Mouse (Mus musculus): ENCODE measurements around the gene Arhgef6. TPM values are rescaled to one million over a fixed set of nuclear protein-coding genes. Genes with fewer than 3 reads are reported as not detected.

Arhgef6 gene
- total RNA-seq, 2 experiments from 2014 or later = 25.8 to 47.8 TPM

DNA sequence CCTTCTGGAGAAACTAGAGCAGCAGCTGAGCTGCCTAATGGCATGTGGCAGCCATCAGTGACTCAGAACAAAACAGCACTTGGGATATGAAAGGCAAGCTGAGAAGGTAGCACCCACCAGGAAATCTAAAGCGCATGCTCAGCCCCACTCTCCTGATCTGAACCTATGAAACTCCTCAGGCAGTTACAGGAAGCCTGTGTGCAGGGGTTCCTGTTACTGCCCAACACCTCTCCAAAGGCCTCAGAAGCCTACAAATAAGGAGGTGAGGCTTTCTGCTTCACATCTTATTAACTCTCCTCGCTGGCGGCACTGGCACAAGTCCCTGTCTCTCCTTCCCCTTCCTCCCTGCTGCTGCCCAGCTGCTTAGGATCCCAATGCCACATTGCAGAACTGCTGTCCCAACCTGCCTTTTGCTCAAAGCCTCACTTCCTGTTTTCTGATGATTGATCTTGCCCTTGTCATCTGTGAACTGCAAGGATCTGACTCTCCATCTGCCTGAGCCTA lies 33.7 kb downstream of the Arhgef6 start:
- ATAC-seq (replicated peaks; ENCODE audit: low FRiP score, poor library complexity, severe bottlenecking) = no peak

DNA sequence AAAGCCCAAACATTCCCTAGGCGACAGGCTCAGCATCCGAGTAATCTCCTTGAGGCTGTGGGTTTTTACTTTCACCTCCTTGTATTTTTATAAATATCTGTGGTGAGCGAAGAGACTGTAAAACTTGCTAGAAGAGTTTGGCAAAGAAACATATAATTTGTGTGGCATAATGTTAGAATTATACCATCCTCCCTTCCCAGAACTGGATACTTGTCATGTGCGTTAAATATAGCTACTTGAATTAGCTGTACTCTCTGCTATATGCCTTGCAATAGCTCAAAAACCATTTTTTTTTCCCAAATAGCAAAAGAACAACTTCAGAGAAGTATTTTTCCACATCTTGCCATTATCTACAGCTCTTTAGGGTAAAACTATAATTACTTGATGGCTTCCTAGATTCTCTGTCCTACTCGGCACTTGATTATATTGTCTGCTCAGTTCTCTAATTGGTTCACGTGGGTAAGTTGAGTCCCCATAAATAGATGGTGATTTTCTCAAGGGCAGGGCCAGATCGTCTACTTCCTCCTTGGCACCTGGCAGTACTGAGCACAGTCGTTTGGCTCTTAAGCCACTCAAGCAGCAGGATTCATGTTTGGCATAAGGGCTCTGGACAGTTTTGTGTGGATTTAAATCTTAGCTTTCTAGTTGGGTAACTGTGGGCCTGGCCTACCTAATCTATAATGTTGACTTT lies 35.2 kb downstream of the Arhgef6 start:
- ATAC-seq (replicated peaks; ENCODE audit: low FRiP score, poor library complexity, severe bottlenecking) = no peak

DNA sequence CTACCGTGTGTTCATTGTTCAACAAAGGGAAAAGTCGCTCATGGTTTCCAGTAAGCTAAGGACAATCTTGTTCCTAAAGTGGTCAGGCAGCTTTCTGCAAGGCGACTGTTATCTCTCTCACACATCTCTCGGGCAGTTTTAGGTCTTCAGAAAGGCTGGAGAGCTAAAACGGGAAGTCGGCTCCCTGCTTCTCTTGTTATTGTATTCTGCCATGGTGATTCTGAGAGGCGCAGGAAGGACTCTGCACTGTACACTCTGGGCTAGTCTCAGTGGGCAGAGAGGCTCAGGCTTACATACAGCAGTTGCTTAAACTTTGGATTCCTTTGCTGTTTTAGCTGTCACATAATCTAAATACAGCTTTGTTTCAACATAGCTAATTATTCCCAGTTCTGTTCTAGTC lies 39.6 kb downstream of the Arhgef6 start:
- no peak for ATAC-seq (replicated peaks; ENCODE audit: low FRiP score, poor library complexity, severe bottlenecking)

DNA sequence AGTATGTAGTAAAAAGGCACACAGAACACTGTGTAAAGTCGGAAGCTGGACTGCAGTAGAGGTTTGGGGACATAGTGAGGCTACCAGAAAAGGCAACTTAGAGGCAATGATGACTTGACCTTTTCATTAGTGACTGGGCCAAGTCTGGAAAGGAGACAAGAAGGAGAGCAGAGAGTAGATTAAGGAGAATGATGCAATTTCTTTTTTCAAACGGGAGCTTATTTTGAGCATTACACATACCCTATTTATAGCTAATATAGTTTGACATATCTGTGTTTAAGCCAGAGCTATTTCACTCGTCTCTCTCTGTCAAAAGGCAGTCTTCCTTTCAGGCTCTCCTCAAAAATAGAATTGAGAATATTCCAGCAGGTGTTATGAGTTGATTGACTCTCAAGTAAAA lies 50.1 kb downstream of the Arhgef6 start:
- ATAC-seq (replicated peaks; ENCODE audit: low FRiP score, poor library complexity, severe bottlenecking) = no peak

DNA sequence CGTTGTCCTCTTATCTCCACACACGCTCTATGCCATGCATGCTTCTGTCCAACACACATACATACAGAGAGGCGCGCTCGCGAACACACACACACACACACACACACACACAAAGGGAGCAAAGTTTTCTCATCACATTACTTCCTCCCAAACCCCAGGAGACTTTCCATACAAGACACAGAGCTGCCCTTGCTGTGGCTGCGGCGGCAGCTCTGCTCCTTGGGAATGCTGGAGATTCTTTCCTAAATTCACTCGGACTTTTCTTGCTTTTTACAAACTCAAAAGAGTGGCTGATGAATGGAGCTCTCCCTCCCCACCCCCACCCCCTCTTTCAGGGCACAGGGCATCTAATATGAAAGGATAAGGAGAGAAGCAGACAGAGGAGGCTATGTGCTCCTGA lies 52.2 kb downstream of the Arhgef6 start:
- no peak for ATAC-seq (replicated peaks; ENCODE audit: low FRiP score, poor library complexity, severe bottlenecking)

DNA sequence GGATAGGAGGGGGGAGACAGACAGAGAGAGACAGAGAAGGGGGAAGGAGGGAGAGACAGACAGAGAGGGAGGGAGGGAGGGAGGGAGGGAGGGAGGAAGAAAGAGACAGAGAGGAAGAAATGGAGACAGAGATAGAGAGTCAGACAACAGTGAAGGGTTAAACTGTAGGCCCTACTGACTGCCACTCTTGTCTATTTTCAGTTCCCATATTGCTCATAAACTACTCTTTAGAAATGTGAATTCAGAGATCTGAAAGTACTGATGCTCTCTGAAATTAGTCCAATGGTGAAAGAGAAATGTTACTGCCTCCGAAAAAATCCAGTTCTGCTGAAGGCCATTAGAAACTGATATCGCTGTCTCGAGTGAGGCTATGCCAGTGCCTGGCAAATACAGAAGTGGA lies 56.3 kb downstream of the Arhgef6 start:
- no peak for ATAC-seq (replicated peaks; ENCODE audit: low FRiP score, poor library complexity, severe bottlenecking)

DNA sequence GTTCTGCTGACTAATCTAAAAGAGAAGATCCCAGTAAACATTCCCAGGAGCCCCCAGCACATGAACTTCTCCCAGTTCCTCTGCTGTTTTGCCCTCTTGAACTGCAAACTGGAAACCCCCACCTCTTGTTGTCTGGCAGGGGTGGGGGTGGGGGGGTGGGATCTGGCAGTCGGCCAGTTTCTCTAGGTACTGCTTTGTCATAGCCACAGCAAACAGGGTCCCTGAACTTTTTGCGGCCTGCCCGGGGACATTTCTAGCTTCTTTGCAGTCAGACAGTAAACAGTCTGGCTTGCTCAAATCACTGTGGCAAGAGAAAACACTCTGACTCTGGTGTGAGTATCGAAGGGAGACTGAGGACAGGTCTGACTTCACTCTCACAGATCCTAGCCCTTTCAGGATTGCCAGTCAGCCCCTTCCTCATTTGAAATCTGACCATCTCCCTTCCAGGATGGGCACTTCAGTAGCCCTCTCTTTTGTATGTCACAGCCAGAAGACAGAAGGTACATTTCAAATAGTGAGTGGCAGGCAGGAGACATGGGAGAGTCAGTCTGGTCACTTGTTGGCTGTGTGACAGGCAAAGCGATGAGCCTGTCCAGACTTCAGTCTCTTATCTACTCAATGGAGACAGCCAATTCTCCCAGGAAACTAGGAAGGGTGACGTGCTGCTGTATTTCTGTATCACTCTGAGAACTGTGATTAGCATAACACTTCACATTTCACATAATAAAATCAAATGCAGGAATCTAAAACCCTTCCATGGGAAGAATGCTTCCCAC lies 60.8 kb downstream of the Arhgef6 start:
- no peak for ATAC-seq (replicated peaks; ENCODE audit: low FRiP score, poor library complexity, severe bottlenecking)

DNA sequence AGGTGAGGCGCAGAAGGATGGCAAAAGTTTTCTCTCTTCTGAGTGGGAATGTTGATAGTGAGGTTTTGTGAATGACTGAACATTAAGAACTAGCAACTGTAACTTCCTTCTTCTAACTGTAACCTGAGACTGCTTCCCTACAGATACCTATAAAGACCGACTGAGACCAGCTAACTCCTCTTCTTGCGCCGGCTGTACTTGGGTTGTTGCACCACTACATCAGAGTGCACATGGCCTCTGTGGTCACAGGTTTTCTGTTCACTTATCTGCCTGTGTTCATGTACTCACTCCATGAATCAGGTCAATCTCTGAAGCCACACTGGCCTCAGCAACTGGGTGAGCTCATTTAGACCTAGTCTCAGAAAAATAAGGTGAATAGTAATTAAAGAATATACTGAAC lies 75.0 kb downstream of the Arhgef6 start:
- ATAC-seq (replicated peaks; ENCODE audit: low FRiP score, poor library complexity, severe bottlenecking) = no peak

DNA sequence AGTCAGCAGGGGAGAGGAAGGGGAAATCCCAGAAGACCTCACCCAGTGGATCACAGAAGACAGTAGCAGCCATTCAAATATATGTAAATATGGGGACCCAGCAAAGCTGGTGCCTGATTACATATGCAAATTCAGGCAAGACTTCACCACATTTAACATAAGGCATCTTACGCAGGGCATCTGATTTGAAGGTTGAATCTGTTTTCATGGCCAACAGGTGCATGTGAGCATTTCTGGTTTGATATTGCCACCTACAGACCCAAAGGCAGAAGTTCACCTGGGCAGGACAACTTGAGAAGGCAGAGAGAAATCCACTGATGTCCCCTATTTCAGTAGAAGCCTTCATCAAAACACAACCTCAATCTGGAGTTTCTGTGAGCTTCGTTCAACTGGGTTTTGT lies 77.8 kb downstream of the Arhgef6 start:
- no peak for ATAC-seq (replicated peaks; ENCODE audit: low FRiP score, poor library complexity, severe bottlenecking)

DNA sequence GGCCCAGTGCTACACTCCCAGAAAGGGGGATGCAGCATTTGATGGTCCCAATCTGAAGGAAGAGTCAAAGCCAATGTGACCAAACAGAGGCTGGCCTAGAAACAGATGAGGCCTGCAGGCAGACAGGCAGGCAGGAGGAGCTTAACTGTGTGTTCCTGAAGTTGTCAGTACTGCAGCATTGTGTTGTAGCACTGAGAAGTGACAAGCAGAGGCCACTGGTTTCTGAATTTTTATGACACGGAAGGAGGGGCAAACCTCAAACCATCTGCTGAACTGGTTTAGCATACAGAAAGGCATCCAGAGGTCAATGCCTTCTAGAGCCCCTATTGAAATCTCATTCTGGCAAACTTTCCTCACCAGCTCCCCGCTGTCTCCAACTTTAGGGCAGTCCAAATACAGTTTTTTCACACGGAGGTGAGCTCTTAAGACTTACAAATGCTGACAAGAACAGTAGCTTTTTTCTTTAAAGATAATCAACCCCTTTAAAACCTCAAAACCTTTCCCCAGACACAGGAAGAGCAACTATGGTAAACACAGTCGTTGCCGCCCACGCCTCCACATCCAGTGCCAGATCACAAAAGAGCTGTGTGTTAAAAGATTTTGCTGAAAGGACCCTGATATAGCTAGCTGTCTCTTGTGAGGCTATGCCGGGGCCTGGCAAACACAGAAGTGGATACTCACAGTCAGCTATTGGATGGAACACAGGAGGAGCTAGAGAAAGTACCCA lies 85.0 kb downstream of the Arhgef6 start:
- no peak for ATAC-seq (replicated peaks; ENCODE audit: low FRiP score, poor library complexity, severe bottlenecking)

DNA sequence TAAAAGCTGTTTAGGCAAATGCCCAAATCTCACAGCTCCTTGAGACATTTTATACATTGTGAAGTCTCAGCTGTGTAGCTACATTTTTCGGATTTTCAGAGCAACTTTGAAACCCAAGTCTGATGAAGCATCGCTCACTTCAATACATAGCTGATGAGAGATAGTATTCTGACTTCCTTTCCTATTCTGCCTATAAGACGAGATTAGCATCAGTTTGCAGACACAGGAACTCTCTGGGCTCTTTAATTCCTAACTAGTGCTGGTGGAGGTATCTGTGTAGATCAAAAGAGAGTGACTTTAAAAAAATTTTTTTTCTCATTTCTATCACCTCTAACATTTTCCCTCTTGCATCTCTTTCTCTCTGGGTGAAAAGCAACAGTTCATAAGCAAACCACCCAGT lies 100.0 kb downstream of the Arhgef6 start:
- no peak for ATAC-seq (replicated peaks; ENCODE audit: low FRiP score, poor library complexity, severe bottlenecking)

DNA sequence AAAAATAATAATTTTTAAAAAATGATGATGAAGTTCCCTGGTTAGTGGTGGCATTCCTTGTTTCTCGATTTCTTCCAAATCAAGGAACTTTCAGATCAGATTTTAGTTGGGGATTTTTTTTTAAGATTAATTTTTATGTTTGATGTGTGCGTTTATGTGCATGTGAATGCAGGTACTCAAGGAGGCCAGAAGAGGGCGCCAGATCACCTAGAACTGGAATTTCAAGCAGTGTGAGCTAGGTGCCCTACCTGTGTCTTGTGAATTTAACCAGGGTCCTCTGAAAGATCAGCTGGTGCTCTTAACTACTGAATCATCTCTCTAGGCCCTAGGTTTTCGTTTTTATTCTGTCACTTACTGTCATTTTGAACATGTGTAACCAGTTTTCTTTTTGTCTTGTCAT lies 102.5 kb downstream of the Arhgef6 start:
- no peak for ATAC-seq (replicated peaks; ENCODE audit: low FRiP score, poor library complexity, severe bottlenecking)

DNA sequence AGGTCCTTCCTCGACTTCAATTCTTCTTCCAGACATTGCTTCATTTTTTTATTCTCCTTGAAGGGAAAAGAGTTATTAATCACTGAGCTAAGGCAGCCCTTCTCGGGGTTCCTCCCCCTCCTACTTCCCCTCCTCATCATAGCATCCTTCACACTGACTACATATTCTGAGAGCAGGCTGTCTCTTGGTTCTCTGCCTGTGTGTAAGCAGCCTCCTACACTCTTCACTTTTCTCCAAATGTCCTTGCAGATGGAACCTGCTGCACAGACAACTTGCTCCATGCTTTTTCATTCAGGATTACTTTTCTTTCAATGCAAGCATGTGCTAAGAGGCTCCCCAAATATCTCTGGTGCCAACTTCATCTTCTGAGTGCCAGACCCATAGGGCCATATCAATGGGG lies 104.9 kb downstream of the Arhgef6 start:
- no peak for ATAC-seq (replicated peaks; ENCODE audit: low FRiP score, poor library complexity, severe bottlenecking)

DNA sequence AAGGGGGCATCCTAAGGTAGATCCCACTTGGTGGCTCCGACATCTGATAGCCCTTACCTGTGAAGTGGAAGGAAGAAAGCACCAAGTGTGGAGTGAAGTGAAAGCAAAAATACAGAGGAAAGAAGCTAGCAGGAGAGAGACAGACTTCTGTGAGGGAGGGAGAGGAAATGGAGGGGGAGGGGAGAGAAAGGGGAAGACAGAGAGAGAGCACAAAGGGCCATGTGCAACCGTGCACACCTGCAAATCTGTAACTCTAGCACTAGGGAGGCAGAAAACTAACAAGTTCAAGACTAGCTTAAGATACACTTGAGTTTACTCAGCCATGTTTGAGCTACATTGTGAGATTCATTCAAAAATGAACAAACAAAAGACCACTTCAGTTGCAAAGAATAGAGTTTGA lies 110.4 kb downstream of the Arhgef6 start:
- no peak for ATAC-seq (replicated peaks; ENCODE audit: low FRiP score, poor library complexity, severe bottlenecking)

DNA sequence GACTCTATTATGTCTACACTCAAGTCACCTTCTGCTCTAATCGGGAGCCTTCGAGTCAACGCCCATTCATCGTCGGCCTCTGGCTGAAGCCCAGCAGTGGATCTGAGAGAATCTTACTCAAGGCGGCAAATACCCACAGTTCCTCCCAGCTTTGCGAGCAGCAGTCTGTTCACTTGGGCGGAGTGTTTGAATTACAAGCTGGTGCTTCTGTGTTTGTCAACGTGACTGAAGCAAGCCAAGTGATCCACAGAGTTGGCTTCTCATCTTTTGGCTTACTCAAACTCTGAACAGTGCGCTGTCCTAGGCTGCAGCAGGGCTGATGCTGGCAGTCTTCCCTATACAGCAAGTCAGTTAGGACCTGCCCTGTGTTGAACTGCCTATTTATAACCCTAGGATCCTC lies 115.2 kb downstream of the Arhgef6 start:
- no peak for ATAC-seq (replicated peaks; ENCODE audit: low FRiP score, poor library complexity, severe bottlenecking)

DNA sequence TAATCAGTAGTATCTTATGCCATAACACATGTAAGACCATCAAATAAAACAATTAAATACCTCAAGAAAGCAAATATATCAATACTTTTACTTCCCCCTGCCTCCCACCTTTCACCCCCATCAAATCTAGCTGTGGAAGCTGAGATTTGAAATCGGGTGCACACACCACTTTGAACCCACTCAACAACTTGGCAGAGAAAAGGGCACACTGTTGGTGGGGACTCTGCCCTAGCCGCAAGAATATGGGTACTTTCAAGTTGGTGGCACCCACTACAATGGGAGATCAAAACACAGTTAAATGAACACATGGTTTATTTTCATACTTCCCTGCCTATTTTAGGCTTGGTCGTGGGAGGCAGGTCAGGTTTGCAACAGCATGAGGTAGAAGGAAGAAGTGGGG lies 116.6 kb downstream of the Arhgef6 start:
- ATAC-seq (replicated peaks; ENCODE audit: low FRiP score, poor library complexity, severe bottlenecking) = no peak

DNA sequence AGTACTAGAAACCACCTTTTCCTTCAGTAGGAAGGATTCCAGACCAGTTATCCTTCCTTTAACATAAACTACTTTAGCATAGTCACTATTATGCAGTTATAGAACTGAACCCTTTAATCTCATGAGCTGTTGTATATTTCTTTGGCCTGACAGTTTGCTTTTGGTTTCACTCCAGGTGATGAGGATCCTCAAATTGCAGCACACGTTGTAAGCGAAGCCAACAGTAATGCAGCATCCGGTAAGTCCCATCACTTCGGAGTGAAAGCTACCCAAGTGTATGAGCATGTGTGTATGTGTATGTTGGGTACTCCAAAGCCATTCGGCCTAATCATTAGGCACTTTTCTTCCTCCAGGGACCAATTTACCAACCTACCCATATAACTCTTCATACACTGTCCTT lies 119.0 kb downstream of the Arhgef6 start:
- ATAC-seq (replicated peaks; ENCODE audit: low FRiP score, poor library complexity, severe bottlenecking) = no peak

DNA sequence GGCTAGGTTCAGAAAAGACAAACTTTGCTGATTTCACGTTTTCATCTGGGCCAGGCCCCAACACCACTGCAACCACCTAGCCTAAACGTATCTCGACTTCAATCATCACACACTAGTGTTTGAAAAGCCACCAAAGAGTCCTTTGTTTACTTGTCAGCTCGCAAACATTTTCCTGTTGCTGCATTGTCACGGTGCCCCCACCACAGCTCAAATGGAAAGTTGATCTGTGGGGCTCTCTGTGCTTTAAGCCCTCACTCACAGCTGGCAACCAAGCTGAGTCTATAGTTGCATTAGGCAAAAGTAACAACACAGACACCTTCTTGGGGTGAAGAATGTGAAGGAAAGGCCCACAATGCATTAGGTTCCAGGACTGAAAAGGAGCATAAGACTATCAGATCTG lies 122.3 kb downstream of the Arhgef6 start:
- ATAC-seq (replicated peaks; ENCODE audit: low FRiP score, poor library complexity, severe bottlenecking) = no peak

DNA sequence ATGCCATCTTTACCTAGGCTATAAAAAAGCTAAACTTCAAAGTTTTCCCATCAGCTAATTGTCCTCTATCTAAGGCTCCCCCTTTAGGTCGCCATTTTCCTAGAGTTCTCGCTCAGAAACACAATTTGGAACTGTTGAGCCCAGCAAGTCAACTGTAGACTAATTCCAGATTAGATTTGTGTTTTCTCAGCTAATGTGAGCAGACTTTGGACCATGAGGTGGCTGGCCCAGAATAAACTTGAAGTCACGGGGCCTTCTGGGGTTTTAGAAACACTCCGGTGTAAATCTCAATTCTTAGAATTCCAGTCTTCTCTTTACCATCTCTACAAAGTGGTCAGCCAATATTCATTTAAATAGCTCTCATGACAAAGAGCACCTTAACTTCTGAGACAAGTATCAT lies 123.0 kb downstream of the Arhgef6 start:
- ATAC-seq (replicated peaks; ENCODE audit: low FRiP score, poor library complexity, severe bottlenecking) = no peak

DNA sequence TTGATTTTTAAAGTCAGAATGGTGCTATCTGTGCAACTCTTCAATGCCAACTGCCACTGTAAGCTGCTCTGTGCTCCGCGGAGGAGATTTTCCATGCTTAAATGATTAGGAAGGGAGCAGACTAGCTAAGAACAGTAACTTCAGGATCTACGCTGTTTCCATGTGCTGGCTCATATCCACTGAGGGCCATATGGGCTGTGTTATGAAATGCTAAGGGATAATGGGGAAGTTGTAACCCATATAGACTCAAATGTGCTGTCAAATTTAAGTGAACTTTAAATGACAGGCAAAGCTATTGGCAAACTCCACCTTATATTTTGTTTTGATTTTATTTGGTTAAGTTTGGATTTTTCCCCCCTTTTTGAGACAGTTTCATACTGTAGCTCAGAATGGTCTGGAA lies 125.7 kb downstream of the Arhgef6 start:
- no peak for ATAC-seq (replicated peaks; ENCODE audit: low FRiP score, poor library complexity, severe bottlenecking)

DNA sequence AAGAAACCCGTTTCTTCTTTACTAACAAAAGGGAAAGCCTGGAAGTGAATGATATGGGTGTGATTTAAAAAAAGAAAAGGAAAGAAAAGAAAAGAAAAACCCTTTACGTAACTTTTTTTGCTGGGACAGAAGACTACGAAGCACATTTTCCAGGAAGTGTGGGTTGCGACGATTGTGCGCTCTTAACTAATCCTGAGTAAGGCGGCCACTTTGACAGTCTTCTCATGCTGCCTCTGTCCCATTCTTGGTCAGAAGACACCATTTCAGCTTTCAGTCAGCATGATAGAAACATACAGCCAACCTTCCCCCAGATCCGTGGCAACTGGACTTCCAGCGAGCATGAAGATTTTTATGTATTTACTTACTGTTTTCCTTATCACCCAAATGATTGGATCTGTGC lies 126.7 kb downstream of the Arhgef6 start, which contains the start of gene Cd40lg:
TSS of gene Cd40lg (plus strand) at position 268 of the 400 bp plus-strand sequence.
- ATAC-seq (replicated peaks; ENCODE audit: low FRiP score, poor library complexity, severe bottlenecking) = no peak

All from erythroblast, adult 5-6 weeks (primary cell).